Mouse (Mus musculus) T-helper 17 cell (primary cell): Measurements from ENCODE around the gene Calr.

ENCODE experiments used
- in situ Hi-C, 2 experiments: fragments of 300-600 bp; cut with MboI, MseI; formaldehyde crosslinking; loops; 1 replicate in 1 of 2; 2 replicates in 1 of 2; pipeline ENCODE4 v1.15.1; 2025; ENCODE audit warnings: high pct_unique_total_duplicates in 2 of 2

Gene Calr

GRCm38 (mm10) chr8:84846722-84847572 lies at the start of gene Calr:
Gene Calr (minus strand): TSS chr8:84846934.
- in situ Hi-C loops, result no loop called here

DNA sequence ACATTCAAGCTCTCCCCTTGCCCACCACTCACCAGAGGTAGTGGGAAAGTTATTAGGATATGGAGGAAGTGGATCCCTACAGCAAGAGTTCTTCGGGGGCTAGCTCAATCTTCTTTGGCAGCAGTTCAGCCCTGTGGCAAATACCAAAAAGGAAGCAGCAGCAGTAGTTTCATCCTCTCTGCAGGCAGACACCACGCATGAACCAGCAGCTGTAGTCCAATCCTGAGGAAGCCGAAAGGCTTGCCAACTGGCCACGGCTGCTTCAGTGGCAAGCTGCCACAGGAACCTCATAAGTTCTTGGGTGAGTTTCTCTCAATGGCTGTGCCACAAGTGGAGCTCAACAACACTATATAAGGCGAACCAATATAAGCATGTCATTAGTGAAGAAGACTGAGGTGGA lies 49.2 kb upstream of the Calr start:
- in situ Hi-C loops, result no loop called here

DNA sequence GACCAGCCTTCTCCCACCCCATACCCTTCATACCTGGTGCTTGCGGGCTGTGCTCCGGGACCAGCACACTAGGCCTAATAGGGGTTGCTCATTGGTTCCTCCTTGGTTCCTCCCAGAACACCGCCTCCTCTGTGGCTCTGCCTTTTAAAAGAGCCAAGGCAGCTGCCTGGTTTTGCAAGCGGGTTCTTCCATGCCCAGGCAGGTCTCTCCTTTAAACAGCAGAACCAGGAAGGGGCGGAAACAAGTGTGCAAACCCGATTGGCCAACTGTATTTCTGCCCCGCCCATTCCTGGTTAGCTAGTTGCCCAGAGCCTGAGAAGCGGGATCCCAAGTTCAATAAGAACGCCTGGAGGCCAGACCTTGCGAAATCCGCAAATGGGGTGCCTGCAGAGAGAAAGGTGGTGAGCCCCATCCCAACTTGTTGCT lies 47.0 kb upstream of the Calr start, which contains the start of gene Gcdh:
TSS of gene Gcdh (minus strand) at position 213 of the 426 bp plus-strand sequence.
- in situ Hi-C loops, result no loop called here

- in situ Hi-C loops, result no loop called here
Observed at GRCm38 (mm10) chr8:84892993-84893708, 46.4 kb upstream of the Calr start.

GRCm38 (mm10) chr8:84889141-84889540 lies 42.4 kb upstream of the Calr start:
- in situ Hi-C loops, result no loop called here

GRCm38 (mm10) chr8:84888280-84888679 lies 41.5 kb upstream of the Calr start:
- in situ Hi-C loops, result no loop called here

DNA sequence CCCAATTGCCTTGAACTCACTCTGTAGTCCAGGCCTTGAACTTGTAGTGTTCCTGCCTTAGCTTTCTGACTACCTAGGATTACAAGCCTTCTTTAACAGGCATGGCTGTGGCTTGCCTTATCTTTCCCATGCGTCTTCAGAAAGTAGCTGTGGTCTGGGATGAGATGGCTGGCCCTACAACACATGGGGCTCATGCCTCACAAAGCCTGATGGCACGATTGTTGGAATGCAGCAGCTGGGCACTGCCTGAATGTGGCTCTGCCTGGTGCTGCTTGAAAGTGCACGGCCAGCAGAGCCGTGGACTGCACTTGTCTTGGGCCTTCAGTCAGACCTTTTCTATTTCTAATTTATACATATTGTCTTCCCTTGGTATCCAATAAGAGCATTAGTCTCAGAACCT lies 38.0 kb upstream of the Calr start:
- in situ Hi-C loops, result no loop called here

DNA sequence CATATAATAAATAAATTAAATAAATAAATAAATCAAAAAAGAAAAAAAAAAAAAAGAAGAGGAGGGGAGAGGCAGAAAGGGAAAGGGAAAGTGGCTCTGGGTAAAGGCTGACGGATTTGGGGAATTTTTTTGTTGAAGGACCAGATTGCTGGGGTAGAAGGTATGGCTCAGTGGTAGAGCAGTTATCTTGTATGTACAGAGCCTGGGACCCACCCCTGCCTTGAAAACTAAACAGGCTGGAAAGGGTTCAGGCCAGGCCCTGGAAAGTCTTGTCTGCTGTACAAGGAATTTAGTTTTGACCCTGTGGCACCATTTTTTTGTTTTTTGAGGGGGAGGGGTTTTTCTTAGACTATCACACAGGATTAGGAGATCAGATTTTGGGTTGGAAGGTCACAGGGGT lies 32.2 kb upstream of the Calr start:
- in situ Hi-C loops, result no loop called here

- in situ Hi-C loops, result no loop called here
Observed at GRCm38 (mm10) chr8:84877297-84878035, 30.7 kb upstream of the Calr start.

- in situ Hi-C loops, result no loop called here
Observed at GRCm38 (mm10) chr8:84874339-84874738, 27.6 kb upstream of the Calr start.

- in situ Hi-C loops, result no loop called here
Observed at GRCm38 (mm10) chr8:84873016-84873415, 26.3 kb upstream of the Calr start.

- in situ Hi-C loops, result no loop called here
Observed at GRCm38 (mm10) chr8:84872309-84872965, 25.7 kb upstream of the Calr start.

DNA sequence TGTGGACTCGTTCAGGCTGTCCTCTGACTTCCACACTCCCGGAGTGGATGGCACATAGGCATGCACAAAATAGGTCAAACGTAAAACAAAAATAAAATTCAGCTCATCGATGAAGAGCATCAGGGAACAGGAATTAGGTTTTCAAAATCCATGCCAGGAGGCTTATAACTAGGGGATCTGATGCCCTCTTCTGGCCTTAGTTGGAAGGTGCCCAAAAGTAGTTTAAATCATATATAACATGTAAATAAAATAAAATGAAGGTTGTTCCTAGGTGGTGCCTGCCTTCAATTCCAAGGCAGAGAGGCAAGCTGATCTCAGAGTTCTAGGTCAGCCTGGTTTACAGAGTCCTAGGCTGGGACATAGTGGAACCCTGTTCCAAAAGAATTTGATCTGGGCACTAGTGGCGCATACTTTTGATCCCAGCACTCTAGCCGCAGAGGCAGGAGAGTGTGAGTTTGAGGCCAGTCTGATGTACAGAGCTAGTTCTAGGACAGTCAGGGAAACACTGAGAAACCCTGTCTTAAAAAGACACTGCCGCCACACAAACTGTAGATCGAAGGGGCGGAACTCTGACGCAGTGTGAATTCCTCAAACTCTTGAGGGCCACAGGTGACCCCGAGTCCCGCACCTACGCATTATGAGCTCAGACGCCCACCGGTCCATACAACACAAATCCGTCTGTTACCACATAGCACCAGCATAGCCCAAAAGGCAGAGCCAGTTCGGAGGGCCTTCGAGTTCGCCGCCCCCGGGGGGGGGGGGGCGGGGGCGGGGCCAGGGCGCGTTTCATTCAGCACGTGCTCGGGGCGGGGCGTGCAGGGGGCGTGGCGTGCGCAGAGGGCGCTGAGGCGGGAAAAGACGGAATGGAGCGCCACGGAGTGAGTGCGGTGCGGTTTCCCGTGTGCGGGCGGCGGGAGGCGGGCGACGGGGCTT lies 24.9 kb upstream of the Calr start, which contains the start of gene Syce2:
TSS of gene Syce2 (plus strand) at position 736 of the 933 bp plus-strand sequence.
- in situ Hi-C loops, result no loop called here

GRCm38 (mm10) chr8:84856864-84857441 lies 10.2 kb upstream of the Calr start, which contains the start of gene Farsa:
Gene Farsa (plus strand): TSS chr8:84856989.
- in situ Hi-C loops, result no loop called here

DNA sequence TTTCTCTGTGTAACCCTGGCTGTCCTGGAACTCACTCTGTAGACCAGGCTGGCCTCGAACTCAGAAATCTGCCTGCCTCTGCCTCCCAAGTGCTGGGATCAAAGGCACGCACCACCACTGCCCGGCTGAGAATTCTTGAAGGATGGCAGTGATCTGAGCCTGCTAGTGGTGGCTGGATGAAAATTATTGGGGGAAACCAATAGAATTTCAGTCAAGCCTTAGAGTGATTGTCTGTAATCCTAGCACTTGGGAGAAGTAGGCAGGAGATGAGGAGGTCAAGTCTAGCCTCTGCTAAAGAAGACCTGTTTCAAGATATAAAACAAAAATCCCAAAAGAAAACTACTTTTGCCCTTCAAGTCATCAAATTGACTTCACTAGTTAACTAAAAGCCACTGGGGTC lies 9.7 kb upstream of the Calr start:
- in situ Hi-C loops, result no loop called here

GRCm38 (mm10) chr8:84847684-84848435 lies 1.1 kb upstream of the Calr start:
- in situ Hi-C loops, result no loop called here

GRCm38 (mm10) chr8:84846094-84846721 lies 526 bp downstream of the Calr start:
- in situ Hi-C loops, result no loop called here

DNA sequence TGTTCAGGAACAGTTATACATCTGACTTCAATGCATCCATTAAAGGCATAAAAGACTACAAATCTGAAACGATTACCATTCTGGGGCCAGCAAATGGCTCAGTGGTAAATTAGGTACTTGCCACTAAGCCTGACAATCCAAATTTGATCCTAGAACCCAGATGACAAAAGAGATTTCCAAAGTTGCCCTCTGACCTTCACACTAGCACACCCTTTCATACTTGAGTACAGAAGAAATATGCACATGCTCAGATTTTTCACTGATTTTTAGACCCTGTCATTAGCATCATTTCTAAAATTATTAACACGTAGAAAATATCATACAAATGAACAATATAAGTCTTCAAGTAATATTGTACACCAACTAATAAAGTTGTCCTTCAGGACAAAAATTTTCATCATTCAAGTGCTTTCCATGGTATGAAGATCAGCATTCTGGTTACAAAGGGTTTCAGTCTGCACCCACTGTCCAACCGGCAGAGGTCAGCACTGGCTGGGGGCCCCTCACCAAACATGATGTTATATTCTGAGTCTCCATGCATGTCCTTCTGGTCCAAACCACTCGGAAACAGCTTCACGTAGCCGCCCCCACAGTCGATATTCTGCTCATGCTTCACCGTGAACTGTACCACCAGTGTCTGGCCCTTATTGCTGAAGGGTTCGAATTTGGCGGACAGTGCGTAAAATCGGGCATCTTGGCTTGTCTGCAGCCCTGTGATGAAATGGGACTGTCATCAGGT lies 1.2 kb downstream of the Calr start:
- in situ Hi-C loops, result no loop called here
